Mouse (Mus musculus) cerebellum, adult 2 months (tissue): Measurements from ENCODE around the gene Foxd4.

ENCODE experiments used
- CTCF ChIP-seq: fragments of 200-500 bp; IDR thresholded peaks from 2 replicates; pipeline ENCODE4 v1.5.1; 2011; ENCODE audit warnings: low read depth, mild to moderate bottlenecking, control low read depth, low read length, moderate library complexity, borderline replicate concordance; ENCODE audit not compliant: insufficient read depth
- POLR2A ChIP-seq: fragments of 200-500 bp; IDR thresholded peaks from 2 replicates; pipeline ENCODE4 v1.6.1; 2011; ENCODE audit warnings: low read length, control low read depth, borderline replicate concordance; ENCODE audit not compliant: insufficient read depth

- TF ChIP-seq CTCF = peak; percentile 79
- TF ChIP-seq POLR2A = no peak
Observed at GRCm38 (mm10) chr19:24885504-24885903, 15.5 kb downstream of the Foxd4 start.
